Mouse (Mus musculus): ENCODE data around the gene Med22. TPM values are rescaled to one million over a fixed set of nuclear protein-coding genes. Genes with fewer than 3 reads are reported as not detected.

Med22 gene
- polyA plus RNA-seq, 1 experiment, result 16.6 TPM

DNA sequence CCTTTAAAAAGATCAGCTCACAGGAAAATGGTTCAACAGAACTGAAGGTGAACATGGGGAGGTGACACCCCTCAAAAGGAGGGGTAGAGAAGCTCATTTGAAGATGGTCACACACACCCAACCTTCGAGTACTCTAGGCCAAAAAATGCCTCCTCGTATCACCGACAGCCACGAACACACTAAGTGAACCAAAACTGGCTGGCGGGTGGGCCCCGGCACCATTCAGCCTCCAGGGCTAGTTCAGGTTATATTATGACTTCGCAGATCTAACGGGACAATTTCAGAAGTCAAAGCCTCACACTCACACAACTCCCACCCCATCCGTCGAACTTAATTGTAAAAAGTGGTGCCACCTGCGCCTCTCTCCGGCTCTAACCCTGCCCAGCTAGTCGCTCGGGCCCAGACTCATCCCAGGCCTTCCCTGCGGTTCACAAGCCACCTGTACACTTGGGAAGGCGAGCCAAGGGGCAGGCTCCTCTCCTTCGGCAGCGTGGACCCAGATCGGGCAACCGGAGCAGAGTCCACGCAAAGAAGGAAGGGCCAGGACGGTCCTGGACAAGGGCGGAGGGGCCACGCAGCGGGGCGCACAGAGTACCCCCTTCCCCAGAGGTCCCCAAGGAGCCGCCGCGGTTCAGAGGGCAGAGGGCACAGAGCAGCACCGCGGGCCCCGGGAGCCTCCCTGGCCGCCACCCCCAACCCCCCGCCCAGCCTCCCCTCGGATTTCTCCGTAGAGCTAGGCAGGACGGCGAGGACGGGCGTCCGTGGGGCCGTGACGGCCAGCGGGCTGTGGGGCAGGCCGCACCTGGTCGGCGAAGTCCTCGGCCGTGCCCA lies 22.2 kb upstream of the Med22 start:
- Histone ChIP-seq H3K4me1 (ENCODE audit: control insufficient read depth, insufficient read depth, insufficient read length, low read length) (peaks cover 35% of the 10 kb centered on the region), H3K27ac (ENCODE audit: insufficient read depth, low read depth, low read length) (peak overlapping the region; percentile 88), H3K27me3 (ENCODE audit: control insufficient read depth, insufficient read depth, low read length) (no peaks in the 10 kb centered on the region), H3K36me3 (ENCODE audit: control insufficient read depth, insufficient read depth, low read length) (peaks cover 19% of the 10 kb centered on the region), H3K4me3 (ENCODE audit: low read depth, low read length) (peak overlapping the region; percentile 94)
- under 1% methylated on average over 49 of the region's 49 CpGs for WGBS
- TF ChIP-seq CTCF (IDR thresholded peaks at IDR 0.05; ENCODE audit: extremely low read depth, insufficient read length, insufficient replicate concordance, low read depth, low read length) (no peak), POLR2A (IDR thresholded peaks at IDR 0.05; ENCODE audit: low read depth, low read length) (no peak)

DNA sequence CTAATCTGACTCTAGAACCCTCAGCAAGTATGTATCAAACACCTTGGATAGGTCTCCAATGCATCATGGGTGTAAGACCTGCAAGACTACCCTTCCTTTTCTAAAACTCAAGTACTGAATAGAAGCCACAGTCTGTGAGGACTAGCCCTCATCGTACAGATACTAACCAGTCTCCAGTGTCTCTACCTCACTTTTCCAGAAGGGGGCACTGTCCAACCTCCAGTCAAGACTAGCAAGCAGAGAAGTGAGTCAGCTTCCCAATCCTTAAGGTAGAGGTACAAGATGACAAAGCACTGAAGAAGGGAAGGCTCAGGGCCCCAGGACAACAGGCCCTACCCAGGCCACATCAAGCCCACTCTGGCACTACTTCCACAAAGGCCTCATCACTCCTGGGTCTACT lies 19.9 kb upstream of the Med22 start:
- H3K4me3 ChIP-seq (ENCODE audit: low read depth, low read length), result peak overlapping the region; percentile 14; the same call in 1 of the 2 replicates
- WGBS, result 5% methylated on average over 1 of the region's 1 CpGs
- H3K27me3 ChIP-seq (ENCODE audit: control insufficient read depth, insufficient read depth, low read length), result no peaks in the 10 kb centered on the region
- peaks cover 36% of the 10 kb centered on the region for H3K36me3 ChIP-seq (ENCODE audit: control insufficient read depth, insufficient read depth, low read length)
- H3K4me1 ChIP-seq (ENCODE audit: control insufficient read depth, insufficient read depth, insufficient read length, low read length), result peaks cover 32% of the 10 kb centered on the region
- TF ChIP-seq CTCF (IDR thresholded peaks at IDR 0.05; ENCODE audit: extremely low read depth, insufficient read length, insufficient replicate concordance, low read depth, low read length) (peak; percentile 37; the same call in 1 of the 2 replicates), POLR2A (IDR thresholded peaks at IDR 0.05; ENCODE audit: low read depth, low read length) (no peak)
- 0 out of 2 replicates have a peak overlapping the region, but pooled peaks have one; percentile 0 for H3K27ac ChIP-seq (ENCODE audit: insufficient read depth, low read depth, low read length)

DNA sequence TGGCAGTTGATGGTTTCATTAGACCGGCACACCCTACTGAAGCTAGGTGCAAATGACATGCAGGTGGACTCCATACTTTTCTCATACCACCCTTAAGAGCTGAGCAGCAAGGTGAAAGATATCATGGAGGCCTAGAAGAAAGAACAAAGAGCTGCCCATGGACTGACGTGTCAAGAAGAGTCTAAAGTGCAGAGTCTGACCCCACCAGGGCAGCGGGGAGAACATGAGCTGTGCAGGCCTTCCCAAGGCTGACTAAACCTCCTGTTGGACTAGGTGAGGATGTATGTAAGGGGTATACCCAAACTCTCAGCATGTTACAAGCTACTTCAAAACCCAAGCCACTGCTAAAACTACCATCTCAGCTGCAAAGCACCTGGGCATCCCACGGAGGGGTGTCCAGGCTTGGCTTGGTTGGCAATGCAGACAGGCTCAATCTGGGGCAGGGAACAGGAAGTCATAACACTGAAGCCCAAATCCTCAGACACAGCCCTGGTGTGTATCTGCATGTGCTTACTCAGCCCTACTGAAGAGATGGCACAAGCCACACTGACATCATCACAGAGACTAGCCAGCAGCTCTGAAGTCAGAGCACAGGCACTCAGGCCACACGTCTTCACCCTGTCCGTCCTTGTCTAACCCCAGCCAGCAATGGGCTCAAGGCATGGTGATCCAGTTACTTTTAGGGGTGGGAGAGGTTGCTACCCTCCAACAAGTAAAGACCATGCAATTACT lies 17.4 kb upstream of the Med22 start:
- Histone ChIP-seq H3K4me3 (ENCODE audit: low read depth, low read length) (no peak overlapping the region), H3K4me1 (ENCODE audit: control insufficient read depth, insufficient read depth, insufficient read length, low read length) (peaks cover 16% of the 10 kb centered on the region; the same call in 1 of the 2 replicates), H3K27ac (ENCODE audit: insufficient read depth, low read depth, low read length) (peak overlapping the region; percentile 65; the same call in 1 of the 2 replicates), H3K27me3 (ENCODE audit: control insufficient read depth, insufficient read depth, low read length) (no peaks in the 10 kb centered on the region), H3K36me3 (ENCODE audit: control insufficient read depth, insufficient read depth, low read length) (peaks cover 58% of the 10 kb centered on the region)
- TF ChIP-seq POLR2A (IDR thresholded peaks at IDR 0.05; ENCODE audit: low read depth, low read length), result no peak
- TF ChIP-seq CTCF (IDR thresholded peaks at IDR 0.05; ENCODE audit: extremely low read depth, insufficient read length, insufficient replicate concordance, low read depth, low read length), result no peak
- 62% methylated on average over 6 of the region's 6 CpGs for WGBS

DNA sequence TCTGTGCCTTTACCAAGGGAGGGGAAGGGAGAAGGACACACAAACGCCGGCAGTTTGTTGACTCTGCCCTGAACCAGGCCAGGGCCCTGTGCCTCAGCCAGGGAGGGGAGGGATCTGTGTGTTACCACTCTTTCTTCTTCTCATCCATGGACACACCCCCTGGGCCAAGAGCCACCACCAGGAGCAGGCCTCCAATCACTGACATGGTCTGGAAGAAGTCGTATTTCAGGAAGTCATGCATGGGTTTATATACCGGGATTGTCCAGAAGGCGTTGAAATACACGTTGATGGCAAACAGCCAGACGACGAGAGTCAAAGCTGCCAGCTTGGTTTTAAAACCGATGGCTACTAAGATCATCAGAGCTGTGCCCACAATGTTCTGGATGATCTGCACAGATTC lies 11.3 kb upstream of the Med22 start:
- Histone ChIP-seq H3K27me3 (ENCODE audit: control insufficient read depth, insufficient read depth, low read length) (no peaks in the 10 kb centered on the region), H3K4me1 (ENCODE audit: control insufficient read depth, insufficient read depth, insufficient read length, low read length) (peaks cover 22% of the 10 kb centered on the region), H3K27ac (ENCODE audit: insufficient read depth, low read depth, low read length) (no peak overlapping the region), H3K36me3 (ENCODE audit: control insufficient read depth, insufficient read depth, low read length) (peaks cover 77% of the 10 kb centered on the region), H3K4me3 (ENCODE audit: low read depth, low read length) (no peak overlapping the region)
- WGBS, result 29% methylated on average over 9 of the region's 9 CpGs
- no peak for TF ChIP-seq CTCF (IDR thresholded peaks at IDR 0.05; ENCODE audit: extremely low read depth, insufficient read length, insufficient replicate concordance, low read depth, low read length)
- no peak for TF ChIP-seq POLR2A (IDR thresholded peaks at IDR 0.05; ENCODE audit: low read depth, low read length)

DNA sequence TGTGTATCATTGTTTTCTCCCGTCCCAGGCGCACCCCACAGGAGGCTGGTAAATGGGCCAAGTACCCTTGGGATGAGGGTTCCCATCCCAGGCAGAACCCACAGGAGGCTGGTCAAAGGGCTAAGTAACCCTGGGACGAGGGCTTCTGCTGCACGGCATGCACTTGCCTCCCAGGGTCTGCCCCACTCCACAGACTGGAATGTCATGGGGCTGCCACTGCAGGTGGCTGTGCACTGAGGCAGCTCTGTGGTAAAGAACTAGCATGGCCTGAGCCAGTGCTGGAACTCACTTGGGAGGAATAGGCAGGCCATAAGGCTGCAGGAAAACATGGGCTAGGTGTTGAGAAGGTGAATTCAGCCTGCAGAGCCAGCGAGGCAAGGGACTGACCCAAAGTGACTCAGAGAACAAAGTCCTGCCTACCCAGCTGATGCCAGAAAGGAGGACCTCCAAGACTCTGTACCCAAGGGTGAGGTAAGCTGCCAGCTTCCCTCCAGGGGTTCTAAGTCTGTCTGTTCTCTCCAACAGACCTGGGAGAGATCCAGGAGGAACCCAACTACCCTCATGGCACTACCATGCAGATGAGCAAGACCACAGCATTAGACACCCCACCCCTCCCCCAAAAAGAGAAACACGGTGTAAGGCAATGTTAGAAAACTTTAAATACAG lies 9.8 kb upstream of the Med22 start:
- peaks cover 23% of the 10 kb centered on the region for H3K4me1 ChIP-seq (ENCODE audit: control insufficient read depth, insufficient read depth, insufficient read length, low read length)
- H3K27ac ChIP-seq (ENCODE audit: insufficient read depth, low read depth, low read length), result peak overlapping the region; percentile 58
- TF ChIP-seq POLR2A (IDR thresholded peaks at IDR 0.05; ENCODE audit: low read depth, low read length) (no peak), CTCF (IDR thresholded peaks at IDR 0.05; ENCODE audit: extremely low read depth, insufficient read length, insufficient replicate concordance, low read depth, low read length) (no peak)
- no peaks in the 10 kb centered on the region for H3K27me3 ChIP-seq (ENCODE audit: control insufficient read depth, insufficient read depth, low read length)
- peaks cover 64% of the 10 kb centered on the region for H3K36me3 ChIP-seq (ENCODE audit: control insufficient read depth, insufficient read depth, low read length)
- 71% methylated on average over 6 of the region's 6 CpGs for WGBS
- no peak overlapping the region for H3K4me3 ChIP-seq (ENCODE audit: low read depth, low read length)

DNA sequence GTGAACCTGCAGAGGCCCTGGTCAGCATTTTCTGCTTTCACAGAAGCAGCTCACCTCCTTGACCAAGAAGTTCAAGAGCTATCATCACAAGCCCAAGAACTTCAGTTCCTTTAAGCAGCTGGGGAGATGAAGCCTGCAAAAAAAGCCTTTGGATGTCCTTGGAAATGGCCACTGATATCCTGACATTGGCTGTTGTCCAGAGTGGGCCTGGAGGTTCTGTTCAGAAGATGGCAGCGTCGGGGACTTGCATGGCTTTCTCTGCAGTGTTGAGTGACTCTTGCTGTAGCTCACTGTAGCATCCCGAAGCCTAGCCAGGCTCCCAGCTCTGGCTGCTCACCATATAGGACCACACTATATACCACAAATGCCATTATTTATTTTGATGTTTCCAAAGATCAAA lies 9.2 kb upstream of the Med22 start:
- Histone ChIP-seq H3K4me1 (ENCODE audit: control insufficient read depth, insufficient read depth, insufficient read length, low read length) (peaks cover 23% of the 10 kb centered on the region), H3K27ac (ENCODE audit: insufficient read depth, low read depth, low read length) (no peak overlapping the region), H3K27me3 (ENCODE audit: control insufficient read depth, insufficient read depth, low read length) (no peaks in the 10 kb centered on the region), H3K36me3 (ENCODE audit: control insufficient read depth, insufficient read depth, low read length) (peaks cover 58% of the 10 kb centered on the region), H3K4me3 (ENCODE audit: low read depth, low read length) (no peak overlapping the region)
- 79% methylated on average over 3 of the region's 3 CpGs for WGBS
- TF ChIP-seq POLR2A (IDR thresholded peaks at IDR 0.05; ENCODE audit: low read depth, low read length), result no peak
- TF ChIP-seq CTCF (IDR thresholded peaks at IDR 0.05; ENCODE audit: extremely low read depth, insufficient read length, insufficient replicate concordance, low read depth, low read length), result no peak

Measured in small intestine, adult 2 months (tissue).